In genomic region chr9:108795281-108795680, GRCm38 (mm10) we compare ENCODE assay signal across 11 mouse cellular contexts. TPM values are rescaled to one million over a fixed set of nuclear protein-coding genes. Genes with fewer than 3 reads are reported as not detected.
DNase-seq lines count a peak whose midpoint lies in the region; ATAC-seq and TF ChIP-seq lines count a peak whose summit lies in the region.
"Had no signal": no experiment of that assay in that cellular context is flagged by ENCODE, and none has a peak within 500 bp of the region (broad histone marks: within the 10 kb centered on the region; RNA-seq: fewer than 3 reads in every experiment).

No protein-coding gene starts in this region.

- no peak for TF ChIP-seq CTCF in liver, adult 2 months (IDR thresholded peaks at IDR 0.05; ENCODE audit: low read depth, low read length)
- TF ChIP-seq CTCF in kidney, postnatal 0 days (IDR thresholded peaks at IDR 0.05; ENCODE audit: low read depth), result no peak

- H3K79me2 ChIP-seq in liver, adult 2 months (ENCODE audit: control insufficient read depth, insufficient read depth, low read length), result peaks cover 37% of the 10 kb centered on the region

- H3K4me3 ChIP-seq in heart, embryonic 13.5 days, result no peak overlapping the region
- H3K4me3 ChIP-seq in liver, adult 2 months (ENCODE audit: insufficient read depth, low read depth, low read length), result peak overlapping the region; percentile 39; the same call in 1 of the 2 replicates
- H3K4me3 ChIP-seq in kidney, postnatal 0 days (replicated peaks; ENCODE audit: low read depth, low read length), result no peak overlapping the region
- H3K4me3 ChIP-seq: limb, embryonic 13.5 days had no signal

- peaks cover 70% of the 10 kb centered on the region for H3K4me1 ChIP-seq in heart, embryonic 13.5 days
- H3K4me1 ChIP-seq in liver, adult 2 months (ENCODE audit: control insufficient read depth, insufficient read depth, low read length), result peaks cover 32% of the 10 kb centered on the region
- peaks cover 9% of the 10 kb centered on the region for H3K4me1 ChIP-seq in kidney, postnatal 0 days (replicated peaks; ENCODE audit: insufficient read depth, low read length)

- no peak overlapping the region; the same call in 1 of the 2 replicates for H3K9ac ChIP-seq in heart, embryonic 13.5 days
- no peak overlapping the region for H3K9ac ChIP-seq in liver, adult 2 months (ENCODE audit: low read depth, low read length)
- H3K9ac ChIP-seq in kidney, postnatal 0 days (ENCODE audit: low read depth, low read length), result no peak overlapping the region
- H3K9ac ChIP-seq: limb, embryonic 13.5 days had no signal

- no peaks in the 10 kb centered on the region for H3K27me3 ChIP-seq in heart, embryonic 13.5 days (replicated peaks)
- no peaks in the 10 kb centered on the region for H3K27me3 ChIP-seq in liver, adult 2 months (ENCODE audit: control insufficient read depth, insufficient read depth, low read length)
- no peaks in the 10 kb centered on the region for H3K27me3 ChIP-seq in kidney, postnatal 0 days (ENCODE audit: insufficient read depth, low read length)
- H3K27me3 ChIP-seq: embryonic facial prominence, embryonic 13.5 days; limb, embryonic 13.5 days; megakaryocyte, embryonic 14.5 days had no signal

- no peak for TF ChIP-seq POLR2A in liver, adult 2 months (IDR thresholded peaks at IDR 0.05; ENCODE audit: extremely low read depth, insufficient read depth, low read length)

- 65% methylated on average over 2 of the region's 2 CpGs for WGBS in heart, embryonic 13.5 days
- WGBS in liver, adult 2 months, result 18% methylated on average over 2 of the region's 2 CpGs
- whole genome bisulfite sequencing in kidney, postnatal 0 days, result 21% methylated on average over 2 of the region's 2 CpGs

- peaks cover 43% of the 10 kb centered on the region for H3K36me3 ChIP-seq in heart, embryonic 13.5 days
- H3K36me3 ChIP-seq in liver, adult 2 months (ENCODE audit: control insufficient read depth, insufficient read depth, low read length), result peaks cover 23% of the 10 kb centered on the region
- peaks cover 23% of the 10 kb centered on the region for H3K36me3 ChIP-seq in kidney, postnatal 0 days (ENCODE audit: insufficient read depth, low read length)

- H3K27ac ChIP-seq in heart, embryonic 13.5 days (replicated peaks), result peak overlapping the region; percentile 8; the same call in 1 of the 2 replicates
- H3K27ac ChIP-seq in liver, adult 2 months (replicated peaks; ENCODE audit: insufficient read depth, low read depth, low read length), result peak overlapping the region; percentile 90
- H3K27ac ChIP-seq in kidney, postnatal 0 days, result peak overlapping the region; percentile 47; the same call in 1 of the 2 replicates
- H3K27ac ChIP-seq: embryonic facial prominence, embryonic 13.5 days; limb, embryonic 13.5 days had no signal

- H3K4me2 ChIP-seq in heart, embryonic 13.5 days, result peak overlapping the region; percentile 46; the same call in 1 of the 2 replicates
- H3K4me2 ChIP-seq in kidney, postnatal 0 days (ENCODE audit: low read length), result peak overlapping the region; percentile 46

- no peak for ATAC-seq in heart, embryonic 13.5 days (ENCODE audit: extremely low read depth, insufficient number of reproducible peaks, low FRiP score, low TSS enrichment)
- no peak for ATAC-seq in kidney, postnatal 0 days (replicated peaks; ENCODE audit: low FRiP score, low read depth)

- H3K9me3 ChIP-seq in heart, embryonic 13.5 days, result no peaks in the 10 kb centered on the region
- no peaks in the 10 kb centered on the region for H3K9me3 ChIP-seq in kidney, postnatal 0 days (replicated peaks; ENCODE audit: low read length)
- H3K9me3 ChIP-seq: embryonic facial prominence, embryonic 13.5 days; limb, embryonic 13.5 days; megakaryocyte, embryonic 14.5 days had no signal

- no peak for DNase-seq in heart, adult 11 months
- DNase-seq in liver, adult 2 months (ENCODE audit: extremely low read depth, low read depth, low spot score), result peak; percentile 97
- no peak for DNase-seq in liver
- peak; percentile 47 for DNase-seq in kidney, postnatal 0 days (ENCODE audit: low spot score)
- peak; percentile 19 for DNase-seq in retina, embryonic 14.5 days (ENCODE audit: low spot score)
- no peak for DNase-seq in ovary, adult 18-20 months (ENCODE audit: low spot score)
- no peak for DNase-seq in thymus, postnatal 4 days

RNA-seq across cellular contexts. Expression of gene Ip6k2, which starts 11.7 kb away (rescaled TPM):
- 39.8 and 42.9 TPM in 2 replicates for polyA plus RNA-seq in heart, embryonic 13.5 days (2015; fragmentation: Nextera tagmentation; extraction: Ambion mirVana)
- 78.6 and 87.2 TPM in 2 replicates for total RNA-seq in liver, adult 2 months (2014; rRNA removed)
- 47.1 and 52.8 TPM in 2 replicates for polyA plus RNA-seq in liver, adult 2 months (2012; rRNA removed)
- 74.6 and 79.5 TPM in 2 replicates for polyA plus RNA-seq in kidney, postnatal 0 days (2015; fragmentation: Nextera tagmentation; extraction: Ambion mirVana)

RNA-seq across cellular contexts. Expression of gene Nckipsd, which starts 12.9 kb away (rescaled TPM):
- polyA plus RNA-seq in heart, embryonic 13.5 days (2015; fragmentation: Nextera tagmentation; extraction: Ambion mirVana), result 9.7 and 10.6 TPM in 2 replicates
- 2.2 and 2.8 TPM in 2 replicates for total RNA-seq in liver, adult 2 months (2014; rRNA removed)
- 5.8 and 7.7 TPM in 2 replicates for polyA plus RNA-seq in liver, adult 2 months (2012; rRNA removed)
- polyA plus RNA-seq in kidney, postnatal 0 days (2015; fragmentation: Nextera tagmentation; extraction: Ambion mirVana), result 11.3 and 13.6 TPM in 2 replicates

RNA-seq across cellular contexts. Expression of gene Celsr3, which starts 30.8 kb away (rescaled TPM):
- polyA plus RNA-seq in heart, embryonic 13.5 days (2015; fragmentation: Nextera tagmentation; extraction: Ambion mirVana), result 0.09 and 0.10 TPM in 2 replicates
- total RNA-seq in liver, adult 2 months (2014; rRNA removed), result under 0.01 TPM in 1 of 2 replicates, not detected in the other
- polyA plus RNA-seq in liver, adult 2 months (2012; rRNA removed), result not detected in 2 replicates
- polyA plus RNA-seq in kidney, postnatal 0 days (2015; fragmentation: Nextera tagmentation; extraction: Ambion mirVana), result 0.06 and 0.11 TPM in 2 replicates

RNA-seq across cellular contexts. Expression of gene Slc26a6, which starts 57.8 kb away (rescaled TPM):
- 5.1 and 5.7 TPM in 2 replicates for polyA plus RNA-seq in heart, embryonic 13.5 days (2015; fragmentation: Nextera tagmentation; extraction: Ambion mirVana)
- 5.5 and 5.6 TPM in 2 replicates for total RNA-seq in liver, adult 2 months (2014; rRNA removed)
- 5.4 and 6.7 TPM in 2 replicates for polyA plus RNA-seq in liver, adult 2 months (2012; rRNA removed)
- polyA plus RNA-seq in kidney, postnatal 0 days (2015; fragmentation: Nextera tagmentation; extraction: Ambion mirVana), result 10.7 and 12.8 TPM in 2 replicates

Comparison
In these comparisons a context has a peak if more than half of its experiments do, and no peak if none do; other contexts are left out.
1. DNase-seq: peak in liver, adult 2 months (single experiment), kidney, postnatal 0 days (single experiment) and retina, embryonic 14.5 days (single experiment); none in heart, adult 11 months (single experiment), liver (single experiment), ovary, adult 18-20 months (single experiment) and thymus, postnatal 4 days (single experiment).
2. H3K27ac ChIP-seq: peak in every context shown above with its lines; median percentile 90 in liver, adult 2 months; 47 in kidney, postnatal 0 days; 8 in heart, embryonic 13.5 days.